Mouse (Mus musculus) testis, postnatal 10 days (tissue): ENCODE results near the gene Ppp2r2d.

Experiments used
- DNase-seq: peaks from one replicate; pipeline ENCODE4 v3.0.0; 2021; ENCODE audit warnings: low spot score

Gene Ppp2r2d

DNA sequence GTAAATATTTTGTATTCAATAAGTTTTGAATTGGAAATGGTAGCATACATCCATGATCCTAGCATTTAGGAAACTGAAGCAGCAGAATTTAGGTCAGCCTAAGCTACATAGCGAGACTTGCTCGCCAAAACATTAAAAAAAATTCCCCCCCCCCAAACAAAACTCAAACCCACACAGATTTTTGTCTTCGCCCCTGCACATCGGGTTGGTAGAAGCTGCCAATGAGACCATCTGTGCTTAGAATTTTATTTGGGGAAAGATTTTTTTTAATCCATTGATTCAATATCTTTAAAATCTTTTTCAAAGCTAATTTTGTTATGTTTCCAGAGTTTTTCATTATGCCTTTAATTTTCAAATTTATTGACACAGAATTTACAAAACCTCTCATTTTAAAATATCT is 82.6 kb downstream of the Ppp2r2d start:
- no peak for DNase-seq
